Mouse (Mus musculus): Measurements from ENCODE around the gene Aff4.

DNA sequence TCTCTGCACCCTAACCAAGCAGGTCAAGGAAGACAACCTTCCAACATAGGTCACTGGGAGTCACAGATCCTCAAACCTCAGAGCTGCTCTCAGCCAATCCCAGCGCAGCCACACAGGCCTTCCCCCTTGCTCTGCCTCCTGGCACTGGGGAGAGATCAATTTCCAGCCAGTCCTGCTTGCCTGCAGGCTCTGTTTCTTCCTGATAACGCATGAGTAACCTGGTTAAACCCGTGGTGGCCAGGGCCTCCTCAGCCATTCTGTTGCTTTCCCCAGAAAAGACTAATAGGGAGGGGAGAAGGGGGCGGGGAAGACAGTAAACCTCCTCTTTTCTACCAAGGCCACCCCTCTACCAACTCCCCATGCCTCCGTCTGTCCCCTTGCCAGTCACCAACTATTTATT, 111.1 kb downstream of the Aff4 start:
- no peak for TF ChIP-seq POLR2A (IDR thresholded peaks at IDR 0.05; ENCODE audit: low read depth, low read length)
- TF ChIP-seq KAT2A (IDR thresholded peaks at IDR 0.05; ENCODE audit: insufficient replicate concordance, low read length): no peak
- TF ChIP-seq HCFC1 (IDR thresholded peaks at IDR 0.05; ENCODE audit: low read depth, low read length): no peak
- TF ChIP-seq CTCF (conservative IDR thresholded peaks at IDR 0.05 in 1 of 2, IDR thresholded peaks at IDR 0.05 in 1 of 2; ENCODE audit: low read depth in 2 of 2, low read length in 2 of 2): no peak
- TF ChIP-seq ETS1 (conservative IDR thresholded peaks at IDR 0.05; ENCODE audit: low read depth, low read length): no peak
- no peak for TF ChIP-seq USF2 (conservative IDR thresholded peaks at IDR 0.05; ENCODE audit: low read depth, low read length)
